23 mouse cellular contexts compared by ENCODE assay signal in the genomic region with DNA sequence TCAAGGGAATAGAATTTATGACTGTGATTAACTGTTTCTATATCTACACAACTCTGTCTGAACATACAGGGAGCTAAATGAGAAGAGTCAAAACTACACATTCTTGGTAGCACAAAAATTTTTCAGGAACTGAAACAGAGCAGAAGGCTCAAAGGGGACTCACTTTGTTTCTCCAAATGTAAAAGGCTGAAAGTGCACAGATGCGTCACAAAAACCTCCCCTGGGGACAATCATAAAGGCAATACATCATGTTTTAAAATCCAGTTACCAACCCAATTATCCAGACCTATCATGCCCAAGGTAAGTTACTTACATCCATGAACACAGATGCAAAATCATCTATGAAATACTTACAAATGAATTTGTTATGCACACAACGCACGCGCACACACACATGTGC.
A peak's percentile ranks its signal among the peaks of the same experiment; 100 is the strongest.
DNase-seq lines count a peak whose midpoint lies in the region; ATAC-seq and TF ChIP-seq lines count a peak whose summit lies in the region.
"Had no signal": no experiment of that assay in that cellular context is flagged by ENCODE, and none has a peak within 500 bp of the region (broad histone marks: within the 10 kb centered on the region; RNA-seq: fewer than 3 reads in every experiment).

No protein-coding gene starts in this region.

- H3K4me2 ChIP-seq in midbrain, embryonic 11.5 days = no peak overlapping the region
- H3K4me2 ChIP-seq in midbrain, embryonic 14.5 days (ENCODE audit: low read length) = no peak overlapping the region
- no peak overlapping the region for H3K4me2 ChIP-seq in hindbrain, postnatal 0 days (ENCODE audit: low read depth, low read length)
- H3K4me2 ChIP-seq in forebrain, embryonic 13.5 days = no peak overlapping the region
- H3K4me2 ChIP-seq: embryonic facial prominence, embryonic 12.5 days; embryonic facial prominence, embryonic 15.5 days; forebrain, embryonic 15.5 days; heart, embryonic 11.5 days; hindbrain, embryonic 13.5 days had no signal

- no peaks in the 10 kb centered on the region for H3K27me3 ChIP-seq in midbrain, embryonic 11.5 days (ENCODE audit: control insufficient read depth, insufficient read depth, low read length)
- no peaks in the 10 kb centered on the region for H3K27me3 ChIP-seq in midbrain, embryonic 14.5 days (ENCODE audit: control insufficient read depth, insufficient read depth, low read length)
- H3K27me3 ChIP-seq in hindbrain, postnatal 0 days (ENCODE audit: insufficient read depth, low read length) = no peaks in the 10 kb centered on the region
- no peaks in the 10 kb centered on the region for H3K27me3 ChIP-seq in forebrain, embryonic 13.5 days
- H3K27me3 ChIP-seq: embryonic facial prominence, embryonic 12.5 days; embryonic facial prominence, embryonic 15.5 days; forebrain, embryonic 15.5 days; hindbrain, embryonic 13.5 days had no signal

- no peak overlapping the region for H3K4me3 ChIP-seq in midbrain, embryonic 11.5 days (ENCODE audit: low read depth, low read length)
- H3K4me3 ChIP-seq in midbrain, embryonic 14.5 days (replicated peaks; ENCODE audit: low read depth, low read length) = no peak overlapping the region
- H3K4me3 ChIP-seq in hindbrain, postnatal 0 days (ENCODE audit: low read length) = no peak overlapping the region
- no peak overlapping the region for H3K4me3 ChIP-seq in forebrain, embryonic 13.5 days
- H3K4me3 ChIP-seq: embryonic facial prominence, embryonic 12.5 days; embryonic facial prominence, embryonic 15.5 days; forebrain, embryonic 15.5 days; hindbrain, embryonic 10.5 days; hindbrain, embryonic 13.5 days had no signal

- no peak for TF ChIP-seq CTCF in hindbrain, postnatal 0 days (IDR thresholded peaks at IDR 0.05; ENCODE audit: low read depth)

- H3K9ac ChIP-seq in midbrain, embryonic 11.5 days (ENCODE audit: low read length) = no peak overlapping the region
- no peak overlapping the region for H3K9ac ChIP-seq in midbrain, embryonic 14.5 days (replicated peaks; ENCODE audit: low read length)
- no peak overlapping the region for H3K9ac ChIP-seq in hindbrain, postnatal 0 days (replicated peaks; ENCODE audit: low read length)
- no peak overlapping the region for H3K9ac ChIP-seq in forebrain, embryonic 13.5 days
- H3K9ac ChIP-seq: embryonic facial prominence, embryonic 12.5 days; embryonic facial prominence, embryonic 15.5 days; forebrain, embryonic 15.5 days; hindbrain, embryonic 13.5 days had no signal

- DNase-seq in midbrain, embryonic 11.5 days (ENCODE audit: low spot score, missing footprints) = peak; percentile 49
- no peak for DNase-seq in midbrain, embryonic 14.5 days
- DNase-seq in A20 (ENCODE audit: low read depth, low spot score) = peak; percentile 84
- peak; percentile 58 to 69 for DNase-seq in B cell, adult 2 months
- no peak for DNase-seq in hindbrain, postnatal 0 days (ENCODE audit: low spot score)
- DNase-seq: adrenal gland, adult 2 months; adrenal gland, postnatal 14 days; cerebellum, adult 11 months; cerebellum, adult 2 months; cerebellum, adult 9-11 months; cerebellum, postnatal 25 days; gastrocnemius, postnatal 25 days; heart, postnatal 36 days had no signal

- ATAC-seq in midbrain, embryonic 11.5 days (ENCODE audit: low FRiP score) = no peak
- no peak for ATAC-seq in midbrain, embryonic 14.5 days (ENCODE audit: low FRiP score, low TSS enrichment)
- ATAC-seq in megakaryocyte, adult 5-6 weeks (ENCODE audit: poor library complexity, severe bottlenecking) = peak; percentile 53
- ATAC-seq in hindbrain, postnatal 0 days = no peak
- ATAC-seq in forebrain, embryonic 13.5 days = no peak
- ATAC-seq: forebrain, embryonic 15.5 days; hindbrain, embryonic 16.5 days; inflammation-experienced regulatory T-cells, adult 6 months had no signal

- H3K27ac ChIP-seq in midbrain, embryonic 11.5 days (ENCODE audit: low read depth, low read length) = no peak overlapping the region
- H3K27ac ChIP-seq in midbrain, embryonic 14.5 days (replicated peaks; ENCODE audit: low read depth, low read length) = no peak overlapping the region
- no peak overlapping the region for H3K27ac ChIP-seq in hindbrain, postnatal 0 days
- H3K27ac ChIP-seq in forebrain, embryonic 13.5 days = no peak overlapping the region
- H3K27ac ChIP-seq: embryonic facial prominence, embryonic 12.5 days; embryonic facial prominence, embryonic 15.5 days; forebrain, embryonic 15.5 days; hindbrain, embryonic 10.5 days; hindbrain, embryonic 13.5 days had no signal

- WGBS in midbrain, embryonic 11.5 days = 90% methylated on average over 4 of the region's 4 CpGs
- WGBS in midbrain, embryonic 14.5 days = 95% methylated on average over 4 of the region's 4 CpGs
- WGBS in hindbrain, postnatal 0 days = 93% methylated on average over 4 of the region's 4 CpGs
- WGBS in forebrain, embryonic 13.5 days = 92% methylated on average over 4 of the region's 4 CpGs

- no peaks in the 10 kb centered on the region for H3K9me3 ChIP-seq in midbrain, embryonic 11.5 days (ENCODE audit: control insufficient read depth, low read length)
- H3K9me3 ChIP-seq in midbrain, embryonic 14.5 days (ENCODE audit: control insufficient read depth, low read length) = no peaks in the 10 kb centered on the region
- no peaks in the 10 kb centered on the region for H3K9me3 ChIP-seq in hindbrain, postnatal 0 days (ENCODE audit: low read length)
- no peaks in the 10 kb centered on the region for H3K9me3 ChIP-seq in forebrain, embryonic 13.5 days (replicated peaks)
- H3K9me3 ChIP-seq: embryonic facial prominence, embryonic 12.5 days; embryonic facial prominence, embryonic 15.5 days; forebrain, embryonic 15.5 days; hindbrain, embryonic 10.5 days; hindbrain, embryonic 13.5 days had no signal

- H3K4me1 ChIP-seq in midbrain, embryonic 11.5 days (ENCODE audit: control insufficient read depth, insufficient read depth, low read length) = no peaks in the 10 kb centered on the region
- H3K4me1 ChIP-seq in midbrain, embryonic 14.5 days (ENCODE audit: control insufficient read depth, insufficient read depth, low read length) = no peaks in the 10 kb centered on the region
- peaks cover 4% of the 10 kb centered on the region; the same call in 1 of the 2 replicates for H3K4me1 ChIP-seq in hindbrain, postnatal 0 days (ENCODE audit: insufficient read depth, low read length)
- H3K4me1 ChIP-seq in forebrain, embryonic 13.5 days = 0 out of 2 replicates have a peak, but pooled peaks cover 4% of the 10 kb centered on the region
- H3K4me1 ChIP-seq: embryonic facial prominence, embryonic 12.5 days; forebrain, embryonic 15.5 days had no signal

- no peaks in the 10 kb centered on the region for H3K36me3 ChIP-seq in midbrain, embryonic 11.5 days (ENCODE audit: control insufficient read depth, insufficient read depth, low read length)
- no peaks in the 10 kb centered on the region for H3K36me3 ChIP-seq in midbrain, embryonic 14.5 days (ENCODE audit: control insufficient read depth, insufficient read depth, low read length)
- no peaks in the 10 kb centered on the region for H3K36me3 ChIP-seq in hindbrain, postnatal 0 days (ENCODE audit: insufficient read depth, low read length)
- no peaks in the 10 kb centered on the region for H3K36me3 ChIP-seq in forebrain, embryonic 13.5 days (ENCODE audit: poor library complexity, severe bottlenecking)
- H3K36me3 ChIP-seq: embryonic facial prominence, embryonic 12.5 days; embryonic facial prominence, embryonic 15.5 days; forebrain, embryonic 15.5 days; hindbrain, embryonic 10.5 days; hindbrain, embryonic 13.5 days had no signal

Comparison
In these comparisons a context has a peak if more than half of its experiments do, and no peak if none do; other contexts are left out.
1. DNase-seq: peak in midbrain, embryonic 11.5 days (single experiment), A20 (single experiment) and B cell, adult 2 months (2 of 2); none in midbrain, embryonic 14.5 days (single experiment) and hindbrain, postnatal 0 days (single experiment).